Mouse (Mus musculus) stomach, postnatal 0 days (tissue): ENCODE measurements around the gene Prim2. TPM values are rescaled to one million over a fixed set of nuclear protein-coding genes. Genes with fewer than 3 reads are reported as not detected.
A peak's percentile ranks its signal among the peaks of the same experiment; 100 is the strongest.

Experiments
- ATAC-seq: fragments of 200-750 bp; cut with Nextera tagmentation; 2 replicates; pipeline ENCODE4 v1.8.0; 2017; ENCODE audit not compliant: low FRiP score, low TSS enrichment
- DNase-seq: peaks from one replicate; pipeline ENCODE4 v3.0.0-alpha.2; 2016; ENCODE audit warnings: low spot score
- H3K27ac ChIP-seq: fragments of 300-500 bp; sonication (generic); replicated peaks from 2 replicates; pipeline ENCODE4 v1.5.1; 2014; ENCODE audit warnings: mild to moderate bottlenecking, control low read depth
- H3K27me3 ChIP-seq: fragments of 300-500 bp; sonication (generic); 2 replicates; pipeline ENCODE4 v1.6.1; 2014; ENCODE audit warnings: low read length; ENCODE audit not compliant: control insufficient read depth, insufficient read depth
- H3K36me3 ChIP-seq: fragments of 300-500 bp; sonication (generic); 2 replicates; pipeline ENCODE4 v1.6.1; 2014; ENCODE audit warnings: low read length, mixed read lengths; ENCODE audit not compliant: control insufficient read depth, insufficient read depth
- H3K4me1 ChIP-seq: fragments of 300-500 bp; sonication (generic); replicated peaks from 2 replicates; pipeline ENCODE4 v1.6.1; 2014; ENCODE audit warnings: antibody characterized with exemption; ENCODE audit not compliant: control insufficient read depth, insufficient read depth
- H3K4me2 ChIP-seq: fragments of 300-500 bp; sonication (generic); replicated peaks from 2 replicates; pipeline ENCODE4 v1.6.1; 2014; ENCODE audit warnings: low read depth, mild to moderate bottlenecking, control low read depth, moderate library complexity
- H3K4me3 ChIP-seq: fragments of 300-500 bp; sonication (generic); 2 replicates; pipeline ENCODE4 v1.5.1; 2014; ENCODE audit warnings: low read depth, low read length, control low read depth
- H3K9ac ChIP-seq: fragments of 300-500 bp; sonication (generic); 2 replicates; pipeline ENCODE4 v1.6.1; 2014; ENCODE audit warnings: mild to moderate bottlenecking, low read length, control low read depth, mixed read lengths
- H3K9me3 ChIP-seq: fragments of 300-500 bp; sonication (generic); 2 replicates; pipeline ENCODE4 v1.6.1; 2016; ENCODE audit warnings: low read length; ENCODE audit not compliant: control insufficient read depth
- CTCF ChIP-seq: IDR thresholded peaks from 2 replicates; pipeline ENCODE4 v1.5.1; 2016; ENCODE audit warnings: antibody characterized with exemption, low read depth, mild to moderate bottlenecking, moderate library complexity
- EP300 ChIP-seq: optimal IDR thresholded peaks from 2 replicates; pipeline ENCODE3; 2016; ENCODE audit warnings: antibody characterized with exemption
- WGBS: fragments of 180-500 bp; shearing (Covaris S2); extraction: QIAGEN DNeasy Blood & Tissue Kit; methylation state at CpG from one replicate; pipeline ENCODE4 v1.1.7; 2014; 5-methylcytosine and 5-hydroxymethylcytosine counted together
- polyA plus RNA-seq: library from polyadenylated mRNA; unstranded; fragments of >200 nt; fragmentation: Nextera tagmentation; extraction: Ambion mirVana; gene quantifications from 2 replicates; pipeline ENCODE4 v1.2.1, GENCODE M21; 2015

The Prim2 gene
- polyA plus RNA-seq, 1 experiment from 2014 or later = 13.1 TPM

DNA sequence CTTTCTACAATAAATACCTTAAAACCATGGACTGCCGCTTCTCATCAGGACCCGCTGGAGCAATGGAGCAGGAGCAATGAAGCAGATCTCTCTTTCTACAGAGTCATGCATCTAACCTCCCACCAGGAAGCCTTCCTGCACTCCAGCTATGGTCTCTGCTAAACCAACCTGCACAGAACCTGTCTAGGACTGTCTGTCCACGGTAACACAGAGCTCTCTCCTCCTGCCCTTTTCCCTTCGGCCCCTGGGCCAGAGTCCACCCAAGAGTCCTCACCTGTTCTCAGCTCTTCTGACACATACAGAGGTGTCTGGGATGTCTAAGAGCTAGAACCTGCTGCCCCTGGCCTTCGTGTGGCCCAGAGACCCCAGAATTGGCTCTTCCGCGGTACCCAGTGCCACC lies 11.3 kb upstream of the Prim2 start:
- H3K27me3 ChIP-seq = no peaks in the 10 kb centered on the region
- H3K9me3 ChIP-seq = no peaks in the 10 kb centered on the region
- TF ChIP-seq CTCF (no peak), EP300 (no peak)
- no peak overlapping the region for H3K4me3 ChIP-seq
- DNase-seq = no peak
- H3K4me1 ChIP-seq = no peaks in the 10 kb centered on the region
- no peak overlapping the region for H3K27ac ChIP-seq
- WGBS = 96% methylated on average over 7 of the region's 7 CpGs
- H3K36me3 ChIP-seq = no peaks in the 10 kb centered on the region
- H3K4me2 ChIP-seq = no peak overlapping the region
- H3K9ac ChIP-seq = no peak overlapping the region
- no peak for ATAC-seq

- ATAC-seq = no peak
- Histone ChIP-seq H3K4me3 (no peak overlapping the region), H3K9ac (no peak overlapping the region), H3K9me3 (no peaks in the 10 kb centered on the region), H3K36me3 (no peaks in the 10 kb centered on the region), H3K4me2 (no peak overlapping the region), H3K27me3 (no peaks in the 10 kb centered on the region), H3K27ac (no peak overlapping the region), H3K4me1 (no peaks in the 10 kb centered on the region)
- 61% methylated on average over 3 of the region's 4 CpGs for whole genome bisulfite sequencing
- TF ChIP-seq EP300 = no peak
- no peak for TF ChIP-seq CTCF
- no peak for DNase-seq
Measured at GRCm38 (mm10) chr1:33680435-33680834, 10.8 kb upstream of the Prim2 start.

GRCm38 (mm10) chr1:33673158-33673960 lies 3.8 kb upstream of the Prim2 start:
- Histone ChIP-seq H3K36me3 (no peaks in the 10 kb centered on the region), H3K4me2 (no peak overlapping the region), H3K9me3 (no peaks in the 10 kb centered on the region), H3K4me3 (0 out of 2 replicates have a peak overlapping the region, but pooled peaks have one; percentile 1), H3K27me3 (no peaks in the 10 kb centered on the region), H3K27ac (peak overlapping the region; percentile 45), H3K4me1 (0 out of 2 replicates have a peak, but pooled peaks cover 2% of the 10 kb centered on the region), H3K9ac (no peak overlapping the region)
- 39% methylated on average over 17 of the region's 17 CpGs for WGBS
- ATAC-seq (peak; percentile 36; the same call in 1 of the 2 replicates), DNase-seq (no peak)
- TF ChIP-seq EP300 = peak; percentile 53
- TF ChIP-seq CTCF = no peak

DNA sequence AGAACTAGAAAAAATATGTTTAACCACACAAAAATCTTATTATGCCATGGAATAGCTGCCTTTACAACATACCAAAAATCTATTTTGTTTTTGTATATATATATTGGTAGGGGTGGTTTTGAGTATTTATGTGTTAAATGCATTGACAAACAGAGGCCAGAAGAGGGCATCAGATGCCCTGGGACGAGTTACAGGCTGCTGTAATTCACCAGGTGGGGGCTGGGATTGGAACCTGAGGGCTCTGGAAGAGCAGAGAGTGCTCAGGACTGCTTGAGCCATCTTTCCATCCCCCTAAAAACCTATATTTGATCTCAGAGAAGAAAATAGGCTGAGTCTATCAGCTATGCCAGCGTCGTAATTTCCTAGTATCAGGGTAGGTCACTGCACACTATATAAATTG lies 2.9 kb upstream of the Prim2 start:
- Histone ChIP-seq H3K27me3 (no peaks in the 10 kb centered on the region), H3K9ac (no peak overlapping the region), H3K36me3 (no peaks in the 10 kb centered on the region), H3K4me3 (no peak overlapping the region), H3K27ac (peak overlapping the region; percentile 45; the same call in 1 of the 2 replicates), H3K4me2 (no peak overlapping the region), H3K9me3 (no peaks in the 10 kb centered on the region), H3K4me1 (0 out of 2 replicates have a peak, but pooled peaks cover 2% of the 10 kb centered on the region)
- TF ChIP-seq CTCF (peak; percentile 81), EP300 (no peak)
- WGBS = 12% methylated on average over 3 of the region's 3 CpGs
- DNase-seq (peak; percentile 39), ATAC-seq (peak; percentile 41; the same call in 1 of the 2 replicates)

- no peak for TF ChIP-seq EP300
- no peak for TF ChIP-seq CTCF
- Histone ChIP-seq H3K36me3 (no peaks in the 10 kb centered on the region), H3K27ac (no peak overlapping the region), H3K4me3 (no peak overlapping the region), H3K9me3 (no peaks in the 10 kb centered on the region), H3K4me2 (no peak overlapping the region), H3K4me1 (0 out of 2 replicates have a peak, but pooled peaks cover 2% of the 10 kb centered on the region), H3K9ac (no peak overlapping the region), H3K27me3 (no peaks in the 10 kb centered on the region)
- 60% methylated on average over 3 of the region's 3 CpGs for WGBS
- DNase-seq = no peak
- no peak for ATAC-seq
Measured at GRCm38 (mm10) chr1:33672083-33672482, 2.5 kb upstream of the Prim2 start.

DNA sequence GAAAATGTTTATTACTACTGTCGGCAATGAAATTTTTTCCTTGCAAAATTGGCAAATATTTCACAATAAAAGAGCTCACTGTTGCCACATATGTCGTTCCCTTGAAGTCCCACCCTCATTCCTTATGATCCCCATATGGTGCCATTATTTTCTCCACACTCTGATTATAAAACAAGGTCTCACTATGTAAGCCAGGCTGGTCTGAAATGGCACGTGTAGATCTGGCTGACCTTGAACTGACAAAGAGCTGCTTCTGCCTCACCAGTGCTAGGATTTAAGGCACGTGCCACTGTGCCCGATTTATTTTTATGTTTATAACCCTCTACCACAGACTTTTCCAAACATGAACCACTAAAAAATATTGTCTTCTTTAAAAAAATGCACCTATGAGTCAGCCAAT lies 1.8 kb upstream of the Prim2 start:
- TF ChIP-seq EP300 (no peak), CTCF (no peak)
- H3K27ac ChIP-seq = no peak overlapping the region
- DNase-seq (no peak), ATAC-seq (no peak)
- no peaks in the 10 kb centered on the region for H3K9me3 ChIP-seq
- no peak overlapping the region for H3K4me2 ChIP-seq
- H3K27me3 ChIP-seq = no peaks in the 10 kb centered on the region
- H3K4me1 ChIP-seq = 0 out of 2 replicates have a peak, but pooled peaks cover 2% of the 10 kb centered on the region
- 59% methylated on average over 5 of the region's 5 CpGs for WGBS
- no peaks in the 10 kb centered on the region for H3K36me3 ChIP-seq
- no peak overlapping the region for H3K4me3 ChIP-seq
- H3K9ac ChIP-seq = no peak overlapping the region
